Mouse (Mus musculus): Measurements from ENCODE around the gene Ampd3.

- no peak for TF ChIP-seq CTCF (conservative IDR thresholded peaks at IDR 0.05; ENCODE audit: low read length)
- TF ChIP-seq NANOG (IDR thresholded peaks at IDR 0.05; ENCODE audit: borderline replicate concordance, low read length): no peak
- no peak for TF ChIP-seq POU5F1 (IDR thresholded peaks at IDR 0.05; ENCODE audit: borderline replicate concordance, low read length)
Measured at GRCm38 (mm10) chr7:110768001-110768400, at the start of gene Ampd3.
